Mouse (Mus musculus): Measurements from ENCODE around the gene Pcx. TPM values are rescaled to one million over a fixed set of nuclear protein-coding genes. Genes with fewer than 3 reads are reported as not detected.

The Pcx gene
- polyA plus RNA-seq, 1 experiment from 2014 or later, result 18.6 TPM

DNA sequence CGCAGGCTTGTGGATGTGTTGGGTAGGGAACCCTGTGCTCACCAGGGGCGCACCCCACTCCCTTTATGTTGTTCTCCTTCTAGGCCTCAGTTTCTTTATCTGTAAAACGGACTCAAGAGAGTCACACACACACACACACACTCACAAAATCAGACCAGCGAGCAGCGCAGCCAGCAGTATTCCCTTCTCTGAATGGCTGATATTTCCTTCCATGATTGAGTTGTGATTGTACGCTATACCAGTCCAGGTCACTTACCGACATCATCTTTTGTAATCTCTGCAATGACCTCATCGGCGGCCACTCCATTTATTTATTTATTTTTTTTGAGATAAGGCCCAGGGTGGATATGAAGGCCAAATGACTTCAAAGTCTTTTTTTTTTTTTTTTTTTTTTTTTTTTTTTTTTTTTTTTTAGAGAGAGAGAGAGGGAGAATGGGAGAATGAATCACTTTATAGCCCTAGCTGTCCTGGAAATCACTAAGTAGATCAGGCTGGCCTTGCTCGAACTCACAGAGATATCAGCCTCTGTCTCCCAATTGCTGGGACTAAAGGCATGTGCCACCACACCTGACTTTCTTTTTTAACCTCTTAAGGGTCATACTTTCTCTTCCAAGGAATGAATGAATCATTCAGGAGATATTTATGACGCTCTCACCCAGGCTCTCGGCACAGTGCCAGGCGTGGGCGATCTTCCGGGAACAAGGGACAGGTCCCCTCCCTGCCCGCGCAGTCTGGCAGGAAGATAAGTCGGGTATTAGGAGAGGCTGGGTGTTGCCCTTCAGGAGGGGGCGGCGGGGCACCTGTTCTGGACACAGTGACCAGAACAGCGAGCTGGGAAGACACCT is 32.7 kb upstream of the Pcx start, which contains the start of gene Syt12:
Syt12 (minus strand) TSS at position 103 of the 845 bp plus-strand sequence.
- WGBS, result 26% methylated on average over 21 of the region's 21 CpGs
- no peaks in the 10 kb centered on the region for H3K9me3 ChIP-seq (ENCODE audit: control insufficient read depth, low read length)
- H3K4me1 ChIP-seq (replicated peaks; ENCODE audit: control insufficient read depth, insufficient read depth, low read length), result 0 out of 2 replicates have a peak, but pooled peaks cover 2% of the 10 kb centered on the region
- H3K4me2 ChIP-seq, result peak within 1 kb of the TSS; percentile 80
- H3K9ac ChIP-seq (ENCODE audit: low read depth, low read length), result peak within 1 kb of the TSS; percentile 46; the same call in 1 of the 2 replicates
- peaks cover 57% of the 10 kb centered on the region for H3K27me3 ChIP-seq (replicated peaks; ENCODE audit: control insufficient read depth, insufficient read depth, low read length)
- H3K27ac ChIP-seq (ENCODE audit: low read depth, low read length), result no peak within 1 kb of the TSS
- DNase-seq (ENCODE audit: low spot score) (no peak), ATAC-seq (replicated peaks; ENCODE audit: low FRiP score) (no peak)
- H3K36me3 ChIP-seq (ENCODE audit: control insufficient read depth, insufficient read depth, low read length), result no peaks in the 10 kb centered on the region
- peak within 1 kb of the TSS; percentile 52 for H3K4me3 ChIP-seq (ENCODE audit: low read depth, low read length)

DNA sequence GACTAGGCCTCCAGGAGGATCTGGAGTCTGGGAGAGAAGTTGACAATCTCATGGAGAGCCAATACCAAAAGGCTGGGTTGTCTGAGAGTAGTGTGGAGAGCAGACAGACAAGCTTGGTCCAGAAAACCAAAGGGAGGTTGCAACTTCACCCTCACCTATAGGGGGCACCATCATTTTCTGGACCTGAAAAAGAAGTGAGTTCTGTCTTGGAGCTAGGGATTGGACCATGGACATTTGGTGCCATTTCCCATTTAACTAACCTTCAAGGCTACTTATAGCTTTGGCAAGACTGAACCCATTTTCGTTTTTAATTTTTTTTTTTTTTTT is 32.1 kb upstream of the Pcx start:
- H3K9me3 ChIP-seq (ENCODE audit: control insufficient read depth, low read length), result no peaks in the 10 kb centered on the region
- DNase-seq (ENCODE audit: low spot score), result no peak
- no peak for ATAC-seq (replicated peaks; ENCODE audit: low FRiP score)
- WGBS, result 33% methylated on average over 1 of the region's 1 CpGs
- no peaks in the 10 kb centered on the region for H3K36me3 ChIP-seq (ENCODE audit: control insufficient read depth, insufficient read depth, low read length)
- H3K27ac ChIP-seq (ENCODE audit: low read depth, low read length), result no peak overlapping the region
- 0 out of 2 replicates have a peak, but pooled peaks cover 2% of the 10 kb centered on the region for H3K4me1 ChIP-seq (replicated peaks; ENCODE audit: control insufficient read depth, insufficient read depth, low read length)
- H3K9ac ChIP-seq (ENCODE audit: low read depth, low read length), result no peak overlapping the region
- H3K4me2 ChIP-seq, result 0 out of 2 replicates have a peak overlapping the region, but pooled peaks have one; percentile 9
- peaks cover 57% of the 10 kb centered on the region for H3K27me3 ChIP-seq (replicated peaks; ENCODE audit: control insufficient read depth, insufficient read depth, low read length)
- H3K4me3 ChIP-seq (ENCODE audit: low read depth, low read length), result no peak overlapping the region

DNA sequence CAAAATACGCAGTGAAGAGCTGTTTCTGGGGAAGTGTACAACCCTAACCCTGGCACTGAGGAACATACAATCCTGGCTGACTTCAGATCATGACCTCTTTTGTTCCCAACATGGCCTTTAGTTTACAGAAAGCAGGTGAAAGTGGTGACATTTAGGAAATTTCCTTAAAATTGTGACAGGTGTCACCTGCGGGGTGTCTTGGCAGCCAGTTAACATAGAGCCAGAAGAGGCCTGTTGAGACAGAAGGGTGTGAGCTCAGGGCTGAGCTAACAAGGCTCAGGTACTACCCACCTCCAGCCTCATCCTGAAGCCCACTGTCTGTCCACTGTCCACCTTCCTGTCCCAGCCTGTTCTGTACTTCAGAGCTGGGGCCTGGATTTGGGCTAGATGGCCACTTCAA is 30.2 kb upstream of the Pcx start:
- H3K27ac ChIP-seq (ENCODE audit: low read depth, low read length), result no peak overlapping the region

DNA sequence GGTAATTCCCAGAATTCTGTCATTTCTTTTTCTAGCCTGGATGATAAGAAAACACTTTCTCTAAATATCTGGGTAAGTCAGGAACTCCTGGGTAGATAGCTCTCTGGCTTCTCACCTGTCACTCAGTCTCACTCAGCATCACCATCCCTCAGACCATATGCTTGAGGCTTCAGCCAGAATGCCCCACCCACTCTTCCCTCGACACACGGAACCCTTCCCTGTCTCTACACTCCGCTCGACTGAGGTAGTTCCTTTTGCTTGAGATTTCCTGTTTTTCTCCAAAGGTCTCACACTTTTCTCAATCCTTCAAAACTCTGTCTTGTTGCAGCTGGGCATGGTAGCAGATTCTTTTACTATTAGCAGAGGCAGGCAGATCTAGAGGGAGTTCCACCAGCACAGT is 28.9 kb upstream of the Pcx start:
- 24% methylated on average over 4 of the region's 4 CpGs for WGBS
- ATAC-seq (replicated peaks; ENCODE audit: low FRiP score) (no peak), DNase-seq (ENCODE audit: low spot score) (no peak)
- Histone ChIP-seq H3K36me3 (ENCODE audit: control insufficient read depth, insufficient read depth, low read length) (no peaks in the 10 kb centered on the region), H3K9ac (ENCODE audit: low read depth, low read length) (no peak overlapping the region), H3K27ac (ENCODE audit: low read depth, low read length) (no peak overlapping the region), H3K4me2 (no peak overlapping the region), H3K4me1 (replicated peaks; ENCODE audit: control insufficient read depth, insufficient read depth, low read length) (0 out of 2 replicates have a peak, but pooled peaks cover 2% of the 10 kb centered on the region), H3K27me3 (replicated peaks; ENCODE audit: control insufficient read depth, insufficient read depth, low read length) (peaks cover 29% of the 10 kb centered on the region), H3K9me3 (ENCODE audit: control insufficient read depth, low read length) (no peaks in the 10 kb centered on the region), H3K4me3 (ENCODE audit: low read depth, low read length) (no peak overlapping the region)

More for the DNA sequence above, 30.2 kb upstream of the Pcx start:
- DNase-seq (ENCODE audit: low spot score) (no peak), ATAC-seq (replicated peaks; ENCODE audit: low FRiP score) (no peak)
- H3K4me1 ChIP-seq (replicated peaks; ENCODE audit: control insufficient read depth, insufficient read depth, low read length), result 0 out of 2 replicates have a peak, but pooled peaks cover 2% of the 10 kb centered on the region
- H3K9ac ChIP-seq (ENCODE audit: low read depth, low read length), result no peak overlapping the region
- H3K9me3 ChIP-seq (ENCODE audit: control insufficient read depth, low read length), result no peaks in the 10 kb centered on the region
- no peaks in the 10 kb centered on the region for H3K36me3 ChIP-seq (ENCODE audit: control insufficient read depth, insufficient read depth, low read length)
- no peak overlapping the region for H3K4me3 ChIP-seq (ENCODE audit: low read depth, low read length)
- H3K27me3 ChIP-seq (replicated peaks; ENCODE audit: control insufficient read depth, insufficient read depth, low read length), result peaks cover 42% of the 10 kb centered on the region
- no peak overlapping the region for H3K4me2 ChIP-seq
- 79% methylated on average over 2 of the region's 2 CpGs for WGBS

DNA sequence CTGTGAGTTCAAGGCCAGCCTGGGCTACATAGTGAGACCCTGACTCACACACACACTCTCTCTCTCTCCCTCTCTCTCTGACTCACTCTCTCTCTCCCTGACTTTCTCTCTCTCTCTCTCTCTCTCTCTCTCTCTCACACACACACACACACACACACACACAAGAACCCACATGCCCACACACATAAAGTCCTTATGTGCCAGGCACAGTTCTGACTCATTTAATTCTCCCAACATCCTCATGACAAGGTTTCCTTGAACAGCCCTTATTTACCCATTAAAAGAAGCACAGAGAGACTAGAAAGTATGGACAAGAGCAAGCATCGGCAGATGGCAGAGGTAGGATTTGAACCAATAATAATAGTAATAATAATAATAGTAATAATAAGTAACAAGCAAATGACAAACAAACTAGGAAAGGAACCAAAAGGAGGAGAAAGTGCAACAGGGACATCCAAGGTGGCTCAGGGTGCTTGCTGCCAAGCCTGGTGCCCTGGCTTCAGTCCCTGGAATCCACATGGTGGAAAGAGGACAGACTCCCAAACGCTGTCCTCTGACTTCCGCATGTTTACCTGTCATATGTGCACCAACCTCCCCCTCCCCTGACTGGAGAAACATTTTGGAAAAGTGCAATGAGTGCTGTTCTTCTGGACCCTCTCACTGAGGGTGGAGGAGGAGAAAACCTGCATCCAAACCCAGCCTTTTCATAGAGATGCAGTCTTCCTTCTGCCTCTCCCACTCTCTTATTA is 28.0 kb upstream of the Pcx start:
- Histone ChIP-seq H3K4me3 (ENCODE audit: low read depth, low read length) (no peak overlapping the region), H3K36me3 (ENCODE audit: control insufficient read depth, insufficient read depth, low read length) (no peaks in the 10 kb centered on the region), H3K4me1 (replicated peaks; ENCODE audit: control insufficient read depth, insufficient read depth, low read length) (0 out of 2 replicates have a peak, but pooled peaks cover 2% of the 10 kb centered on the region), H3K9ac (ENCODE audit: low read depth, low read length) (no peak overlapping the region), H3K9me3 (ENCODE audit: control insufficient read depth, low read length) (no peaks in the 10 kb centered on the region), H3K4me2 (no peak overlapping the region), H3K27me3 (replicated peaks; ENCODE audit: control insufficient read depth, insufficient read depth, low read length) (peaks cover 19% of the 10 kb centered on the region), H3K27ac (ENCODE audit: low read depth, low read length) (no peak overlapping the region)
- ATAC-seq (replicated peaks; ENCODE audit: low FRiP score) (no peak), DNase-seq (ENCODE audit: low spot score) (no peak)
- WGBS, result 82% methylated on average over 3 of the region's 3 CpGs

GRCm38 (mm10) chr19:4485006-4485405 is 25.3 kb upstream of the Pcx start:
- H3K36me3 ChIP-seq (ENCODE audit: control insufficient read depth, insufficient read depth, low read length), result no peaks in the 10 kb centered on the region
- ATAC-seq (replicated peaks; ENCODE audit: low FRiP score) (no peak), DNase-seq (ENCODE audit: low spot score) (no peak)
- H3K4me2 ChIP-seq, result no peak overlapping the region
- WGBS, result 69% methylated on average over 5 of the region's 5 CpGs
- H3K9ac ChIP-seq (ENCODE audit: low read depth, low read length), result no peak overlapping the region
- H3K4me1 ChIP-seq (replicated peaks; ENCODE audit: control insufficient read depth, insufficient read depth, low read length), result no peaks in the 10 kb centered on the region
- H3K4me3 ChIP-seq (ENCODE audit: low read depth, low read length), result no peak overlapping the region
- H3K27ac ChIP-seq (ENCODE audit: low read depth, low read length), result no peak overlapping the region
- no peaks in the 10 kb centered on the region; the same call in none of the 2 replicates for H3K27me3 ChIP-seq (replicated peaks; ENCODE audit: control insufficient read depth, insufficient read depth, low read length)
- H3K9me3 ChIP-seq (ENCODE audit: control insufficient read depth, low read length), result no peaks in the 10 kb centered on the region

DNA sequence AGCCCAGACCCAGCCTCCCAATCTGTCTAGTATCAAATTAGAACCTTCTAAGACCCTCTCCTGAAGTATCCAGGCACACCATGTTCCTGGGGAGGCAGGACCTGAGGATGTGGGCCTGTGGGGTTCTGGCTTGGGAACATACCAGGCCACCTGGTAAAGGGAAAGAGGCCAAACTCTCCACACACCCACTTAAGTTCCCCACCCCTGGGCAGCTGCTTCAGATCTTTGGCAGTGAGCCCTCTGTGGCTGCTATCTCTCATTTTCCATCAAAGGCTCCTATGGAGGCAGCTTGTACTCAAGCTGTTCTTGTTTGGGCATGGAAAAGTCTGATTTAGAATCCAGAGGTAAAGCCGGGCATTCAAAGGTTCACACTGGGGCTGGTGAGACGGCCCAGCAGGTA is 22.4 kb upstream of the Pcx start:
- DNase-seq (ENCODE audit: low spot score), result no peak
- 71% methylated on average over 2 of the region's 2 CpGs for WGBS

DNA sequence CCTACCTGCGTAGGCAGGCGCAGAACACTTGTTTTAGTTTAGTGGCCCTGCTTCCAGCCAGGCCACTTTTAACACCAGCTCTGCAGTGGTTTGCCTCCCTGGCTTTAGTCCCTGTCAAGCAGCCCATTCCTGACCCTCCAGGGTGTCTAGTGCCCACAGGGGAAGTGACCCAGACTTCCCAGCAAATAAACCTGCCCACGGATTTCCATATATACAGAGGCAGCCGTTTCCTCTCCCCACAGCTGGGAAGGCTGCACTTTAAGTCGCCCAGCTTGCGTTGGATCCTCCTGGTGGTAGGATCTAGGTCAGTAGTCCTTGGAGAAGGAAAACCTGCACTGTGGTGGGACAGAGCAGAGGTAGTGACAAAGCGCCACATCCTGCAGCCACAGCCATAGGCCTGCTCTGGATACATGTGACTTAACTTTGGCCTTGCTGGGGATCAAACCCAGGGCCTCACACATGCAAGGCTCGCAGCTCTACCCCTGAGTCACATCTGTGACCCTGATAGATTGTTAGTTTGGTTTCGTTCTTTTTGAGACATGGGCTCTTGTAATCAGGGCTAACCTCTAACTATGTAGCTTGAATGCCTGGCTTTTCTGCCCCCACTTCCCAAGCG is 19.1 kb upstream of the Pcx start:
- H3K36me3 ChIP-seq (ENCODE audit: control insufficient read depth, insufficient read depth, low read length), result no peaks in the 10 kb centered on the region
- no peak for ATAC-seq (replicated peaks; ENCODE audit: low FRiP score)
- no peak for DNase-seq (ENCODE audit: low spot score)
- 70% methylated on average over 10 of the region's 10 CpGs for WGBS
- no peak overlapping the region for H3K27ac ChIP-seq (ENCODE audit: low read depth, low read length)
- H3K9ac ChIP-seq (ENCODE audit: low read depth, low read length), result no peak overlapping the region
- H3K4me3 ChIP-seq (ENCODE audit: low read depth, low read length), result no peak overlapping the region
- no peaks in the 10 kb centered on the region for H3K9me3 ChIP-seq (ENCODE audit: control insufficient read depth, low read length)
- no peaks in the 10 kb centered on the region for H3K4me1 ChIP-seq (replicated peaks; ENCODE audit: control insufficient read depth, insufficient read depth, low read length)
- H3K27me3 ChIP-seq (replicated peaks; ENCODE audit: control insufficient read depth, insufficient read depth, low read length), result no peaks in the 10 kb centered on the region
- no peak overlapping the region for H3K4me2 ChIP-seq

More for the DNA sequence above, 22.4 kb upstream of the Pcx start:
- H3K9ac ChIP-seq (ENCODE audit: low read depth, low read length), result no peak overlapping the region
- H3K36me3 ChIP-seq (ENCODE audit: control insufficient read depth, insufficient read depth, low read length), result no peaks in the 10 kb centered on the region
- H3K27me3 ChIP-seq (replicated peaks; ENCODE audit: control insufficient read depth, insufficient read depth, low read length), result no peaks in the 10 kb centered on the region
- no peak for ATAC-seq (replicated peaks; ENCODE audit: low FRiP score)
- no peak overlapping the region for H3K4me3 ChIP-seq (ENCODE audit: low read depth, low read length)
- H3K27ac ChIP-seq (ENCODE audit: low read depth, low read length), result no peak overlapping the region
- no peaks in the 10 kb centered on the region for H3K4me1 ChIP-seq (replicated peaks; ENCODE audit: control insufficient read depth, insufficient read depth, low read length)
- H3K4me2 ChIP-seq, result no peak overlapping the region
- H3K9me3 ChIP-seq (ENCODE audit: control insufficient read depth, low read length), result no peaks in the 10 kb centered on the region
